Mouse (Mus musculus) hindbrain, embryonic 11.5 days (tissue): ENCODE results near the gene Gtf2ird1. TPM values are rescaled to one million over a fixed set of nuclear protein-coding genes. Genes with fewer than 3 reads are reported as not detected.

Experiments used
- ATAC-seq: fragments of 200-750 bp; cut with Nextera tagmentation; 2 replicates; pipeline ENCODE4 v1.8.0; 2017; ENCODE audit warnings: mild to moderate bottlenecking, moderate TSS enrichment, moderate library complexity; ENCODE audit not compliant: low FRiP score
- DNase-seq: peaks from one replicate; pipeline ENCODE4 v3.0.0-alpha.2; 2015; ENCODE audit warnings: low spot score
- H3K27ac ChIP-seq: fragments of 300-500 bp; sonication (generic); 2 replicates; pipeline ENCODE4 v1.5.1; 2014; ENCODE audit warnings: mild to moderate bottlenecking, low read depth, low read length
- H3K27me3 ChIP-seq: fragments of 300-500 bp; sonication (generic); 2 replicates; pipeline ENCODE4 v1.6.1; 2014; ENCODE audit warnings: mild to moderate bottlenecking, low read length, moderate library complexity, mixed read lengths; ENCODE audit not compliant: control insufficient read depth, insufficient read depth
- H3K36me3 ChIP-seq: fragments of 300-500 bp; sonication (generic); 2 replicates; pipeline ENCODE4 v1.6.1; 2014; ENCODE audit warnings: mild to moderate bottlenecking, low read length, moderate library complexity, mixed read lengths; ENCODE audit not compliant: control insufficient read depth, insufficient read depth
- H3K4me1 ChIP-seq: fragments of 300-500 bp; sonication (generic); replicated peaks from 2 replicates; pipeline ENCODE4 v1.6.1; 2014; ENCODE audit warnings: low read length, mixed read lengths; ENCODE audit not compliant: control insufficient read depth, insufficient read depth
- H3K4me2 ChIP-seq: fragments of 300-500 bp; sonication (generic); replicated peaks from 2 replicates; pipeline ENCODE4 v1.6.1; 2014; ENCODE audit warnings: mild to moderate bottlenecking, low read depth, low read length
- H3K4me3 ChIP-seq: fragments of 300-500 bp; sonication (generic); 2 replicates; pipeline ENCODE4 v1.5.1; 2014; ENCODE audit warnings: low read depth, low read length
- H3K9ac ChIP-seq: fragments of 300-500 bp; sonication (generic); 2 replicates; pipeline ENCODE4 v1.6.1; 2014; ENCODE audit warnings: low read depth, low read length
- H3K9me3 ChIP-seq: fragments of 300-500 bp; sonication (generic); 2 replicates; pipeline ENCODE4 v1.6.1; 2016; ENCODE audit warnings: low read length; ENCODE audit not compliant: control insufficient read depth
- WGBS: fragments of 180-500 bp; shearing (Covaris S2); extraction: QIAGEN DNeasy Blood & Tissue Kit; methylation state at CpG from one replicate; pipeline ENCODE4 v1.1.7; 2014; 5-methylcytosine and 5-hydroxymethylcytosine counted together
- polyA plus RNA-seq: library from polyadenylated mRNA; unstranded; fragments of >200 nt; fragmentation: Nextera tagmentation; extraction: Ambion mirVana; gene quantifications from 2 replicates; pipeline ENCODE4 v1.2.1, GENCODE M21; 2014

The Gtf2ird1 gene
- polyA plus RNA-seq, 1 experiment from 2014 or later = 69.3 TPM

DNA sequence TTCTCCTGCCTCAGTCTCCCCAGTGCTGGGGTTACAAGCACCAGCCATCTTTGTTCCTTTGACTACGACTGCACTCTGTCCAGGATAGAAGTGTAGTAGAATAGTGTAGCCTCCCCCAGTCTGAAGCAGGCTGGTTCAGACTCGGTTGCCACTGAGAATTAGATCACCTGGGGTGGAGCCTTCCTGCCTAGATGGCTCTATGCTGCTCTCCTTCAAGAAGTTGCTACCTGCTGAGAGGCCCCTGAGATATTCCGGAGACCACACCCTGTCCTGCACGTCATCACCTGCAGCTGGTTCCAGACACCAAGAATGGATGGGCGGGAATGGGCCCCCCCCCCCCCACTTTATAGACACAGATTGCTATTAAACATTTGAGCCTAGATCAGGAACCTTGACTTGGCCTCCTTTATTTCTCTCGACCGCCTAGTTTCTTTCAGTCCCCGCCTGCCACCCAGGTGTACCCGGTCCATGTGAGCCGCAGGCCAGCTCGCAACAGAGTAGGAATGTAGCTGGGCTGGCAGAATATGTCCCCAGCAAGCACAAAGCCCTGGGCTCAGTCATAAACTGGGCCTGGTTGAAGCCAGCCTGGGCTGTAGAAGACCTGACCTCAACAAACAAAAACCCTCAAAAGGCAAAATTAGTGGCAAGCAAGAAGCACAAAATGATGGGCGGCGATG lies 19.6 kb downstream of the Gtf2ird1 start:
- ATAC-seq (no peak), DNase-seq (no peak)
- no peaks in the 10 kb centered on the region for H3K4me1 ChIP-seq
- H3K27ac ChIP-seq = no peak overlapping the region
- H3K9ac ChIP-seq = no peak overlapping the region
- H3K4me3 ChIP-seq = no peak overlapping the region
- H3K27me3 ChIP-seq = no peaks in the 10 kb centered on the region
- H3K9me3 ChIP-seq = no peaks in the 10 kb centered on the region
- H3K4me2 ChIP-seq = no peak overlapping the region
- peaks cover 1% of the 10 kb centered on the region for H3K36me3 ChIP-seq
- WGBS = 93% methylated on average over 13 of the region's 13 CpGs

DNA sequence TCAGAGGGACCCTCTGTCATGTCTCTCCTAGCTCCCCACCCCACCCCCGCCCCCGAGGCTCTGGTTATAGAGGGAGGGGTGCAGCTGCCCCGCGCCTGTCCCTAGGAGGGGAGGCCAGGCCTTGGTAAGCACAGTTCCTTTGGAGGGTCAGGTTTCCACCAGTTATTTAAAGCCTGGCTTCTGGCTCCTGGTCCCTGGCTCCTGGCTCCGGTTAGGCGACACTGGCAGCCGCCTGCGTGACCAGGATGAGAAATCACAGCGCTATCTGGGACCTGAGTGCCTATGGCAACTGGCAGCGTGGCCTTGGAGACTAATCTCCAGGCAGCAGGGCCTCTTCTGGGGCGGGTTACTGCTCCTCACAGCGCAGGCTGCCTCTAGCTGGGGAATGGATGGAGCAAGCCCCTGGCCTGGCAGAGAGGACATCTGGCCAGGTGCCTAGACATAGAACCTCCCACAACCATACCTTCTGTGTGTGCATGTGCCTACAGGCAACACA lies 20.6 kb downstream of the Gtf2ird1 start:
- H3K9ac ChIP-seq = no peak overlapping the region
- DNase-seq (peak; percentile 31), ATAC-seq (peak; percentile 45; the same call in 1 of the 2 replicates)
- H3K27me3 ChIP-seq = no peaks in the 10 kb centered on the region
- no peak overlapping the region for H3K27ac ChIP-seq
- 65% methylated on average over 12 of the region's 12 CpGs for WGBS
- H3K4me1 ChIP-seq = no peaks in the 10 kb centered on the region
- no peaks in the 10 kb centered on the region; the same call in 1 of the 2 replicates for H3K36me3 ChIP-seq
- no peak overlapping the region for H3K4me3 ChIP-seq
- H3K9me3 ChIP-seq = no peaks in the 10 kb centered on the region
- H3K4me2 ChIP-seq = no peak overlapping the region

GRCm38 (mm10) chr5:134433137-134433536 lies 23.4 kb downstream of the Gtf2ird1 start:
- ATAC-seq = no peak
- no peak for DNase-seq
- Histone ChIP-seq H3K4me3 (no peak overlapping the region), H3K36me3 (no peaks in the 10 kb centered on the region), H3K4me2 (no peak overlapping the region), H3K9me3 (no peaks in the 10 kb centered on the region), H3K27me3 (no peaks in the 10 kb centered on the region), H3K27ac (no peak overlapping the region), H3K4me1 (no peaks in the 10 kb centered on the region), H3K9ac (no peak overlapping the region)
- 80% methylated on average over 10 of the region's 10 CpGs for WGBS

DNA sequence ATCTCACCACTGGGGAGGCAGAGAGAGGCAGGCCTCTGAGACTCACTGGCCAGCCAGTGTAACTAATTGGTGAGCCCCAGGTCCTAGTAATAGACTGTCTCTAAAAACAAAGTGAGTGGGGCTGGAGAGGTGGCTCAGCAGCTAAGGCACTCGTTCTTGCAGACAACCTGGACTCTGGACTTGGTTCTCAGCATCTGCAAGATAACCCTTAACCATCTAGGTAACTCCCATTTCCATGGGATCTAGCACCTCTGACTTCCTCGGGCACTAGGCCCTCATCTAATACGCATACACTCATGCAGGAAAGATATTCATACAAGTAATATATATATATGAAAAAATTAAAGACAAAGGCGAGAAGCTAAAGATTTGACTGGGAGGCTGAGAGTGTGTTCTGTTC lies 26.4 kb downstream of the Gtf2ird1 start:
- H3K4me2 ChIP-seq = no peak overlapping the region
- ATAC-seq (no peak), DNase-seq (no peak)
- no peaks in the 10 kb centered on the region for H3K4me1 ChIP-seq
- no peaks in the 10 kb centered on the region for H3K27me3 ChIP-seq
- no peak overlapping the region for H3K9ac ChIP-seq
- H3K36me3 ChIP-seq = no peaks in the 10 kb centered on the region
- no peaks in the 10 kb centered on the region for H3K9me3 ChIP-seq
- no peak overlapping the region for H3K4me3 ChIP-seq
- H3K27ac ChIP-seq = no peak overlapping the region
- WGBS = 87% methylated on average over 4 of the region's 4 CpGs

GRCm38 (mm10) chr5:134427664-134428063 lies 28.9 kb downstream of the Gtf2ird1 start:
- no peaks in the 10 kb centered on the region for H3K27me3 ChIP-seq
- H3K4me2 ChIP-seq = no peak overlapping the region
- DNase-seq = no peak
- H3K27ac ChIP-seq = no peak overlapping the region
- no peaks in the 10 kb centered on the region for H3K9me3 ChIP-seq
- H3K9ac ChIP-seq = no peak overlapping the region
- no peak for ATAC-seq
- no peak overlapping the region for H3K4me3 ChIP-seq
- H3K36me3 ChIP-seq = no peaks in the 10 kb centered on the region
- no peaks in the 10 kb centered on the region for H3K4me1 ChIP-seq
- WGBS = 93% methylated on average over 9 of the region's 9 CpGs

- Histone ChIP-seq H3K9ac (no peak overlapping the region), H3K4me3 (no peak overlapping the region), H3K27me3 (no peaks in the 10 kb centered on the region), H3K27ac (no peak overlapping the region), H3K4me2 (no peak overlapping the region), H3K36me3 (no peaks in the 10 kb centered on the region), H3K9me3 (no peaks in the 10 kb centered on the region), H3K4me1 (no peaks in the 10 kb centered on the region)
- DNase-seq (no peak), ATAC-seq (no peak)
- WGBS = 93% methylated on average over 8 of the region's 8 CpGs
Measured at GRCm38 (mm10) chr5:134425601-134426000, 30.9 kb downstream of the Gtf2ird1 start.

DNA sequence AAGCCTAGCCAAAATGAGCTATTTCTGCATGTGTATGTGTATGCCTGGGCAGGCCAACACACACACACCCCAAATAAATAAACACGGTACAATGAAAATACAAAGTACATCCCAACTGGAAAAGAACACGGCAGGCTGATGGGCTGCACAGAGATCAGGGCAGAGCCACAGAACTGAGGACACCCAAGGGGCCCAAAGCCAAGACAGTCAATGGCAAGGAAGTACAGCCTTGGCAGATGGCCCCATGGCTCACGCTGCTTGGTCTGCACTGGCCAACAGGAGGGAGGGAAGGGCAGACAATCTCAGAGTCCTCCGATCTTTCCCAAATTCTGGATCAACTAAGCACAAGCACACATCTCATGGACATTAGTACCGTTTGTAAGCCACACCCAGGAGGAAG lies 32.6 kb downstream of the Gtf2ird1 start:
- DNase-seq = no peak
- Histone ChIP-seq H3K27me3 (no peaks in the 10 kb centered on the region), H3K4me2 (no peak overlapping the region), H3K4me1 (no peaks in the 10 kb centered on the region), H3K9me3 (no peaks in the 10 kb centered on the region), H3K27ac (no peak overlapping the region), H3K9ac (no peak overlapping the region), H3K4me3 (no peak overlapping the region), H3K36me3 (no peaks in the 10 kb centered on the region)
- 89% methylated on average over 5 of the region's 5 CpGs for WGBS
- no peak for ATAC-seq

GRCm38 (mm10) chr5:134423372-134423771 lies 33.1 kb downstream of the Gtf2ird1 start:
- no peak overlapping the region for H3K4me2 ChIP-seq
- no peaks in the 10 kb centered on the region for H3K27me3 ChIP-seq
- ATAC-seq (no peak), DNase-seq (no peak)
- H3K36me3 ChIP-seq = no peaks in the 10 kb centered on the region
- H3K27ac ChIP-seq = no peak overlapping the region
- H3K9me3 ChIP-seq = no peaks in the 10 kb centered on the region
- no peak overlapping the region for H3K9ac ChIP-seq
- no peak overlapping the region for H3K4me3 ChIP-seq
- no peaks in the 10 kb centered on the region for H3K4me1 ChIP-seq
- 94% methylated on average over 6 of the region's 6 CpGs for WGBS

- no peaks in the 10 kb centered on the region for H3K27me3 ChIP-seq
- H3K4me3 ChIP-seq = no peak overlapping the region
- DNase-seq (no peak), ATAC-seq (no peak)
- H3K4me2 ChIP-seq = no peak overlapping the region
- no peaks in the 10 kb centered on the region for H3K36me3 ChIP-seq
- no peak overlapping the region for H3K27ac ChIP-seq
- H3K9me3 ChIP-seq = no peaks in the 10 kb centered on the region
- no peaks in the 10 kb centered on the region for H3K4me1 ChIP-seq
- H3K9ac ChIP-seq = no peak overlapping the region
- WGBS = 82% methylated on average over 12 of the region's 12 CpGs
Measured at GRCm38 (mm10) chr5:134422265-134422925, 34.1 kb downstream of the Gtf2ird1 start.
